Mouse (Mus musculus): ENCODE measurements around the gene Mak. TPM values are rescaled to one million over a fixed set of nuclear protein-coding genes. Genes with fewer than 3 reads are reported as not detected.

The Mak gene
- 2.6 and 2.7 TPM in 2 replicates for polyA plus RNA-seq (2014; fragmentation: Nextera tagmentation; extraction: Ambion mirVana)

GRCm38 (mm10) chr13:41079421-41079780 is at the start of gene Mak:
TSS of gene Mak (minus strand) at chr13:41079706.
- Histone ChIP-seq H3K4me3 (replicated peaks; ENCODE audit: low read length) (peak within 1 kb of the TSS; percentile 42), H3K4me2 (replicated peaks) (peak within 1 kb of the TSS; percentile 78), H3K36me3 (replicated peaks; ENCODE audit: control insufficient read depth, insufficient read depth) (no peaks in the 10 kb centered on the region), H3K4me1 (replicated peaks; ENCODE audit: control insufficient read depth, insufficient read depth, low read length) (no peaks in the 10 kb centered on the region), H3K27me3 (ENCODE audit: control insufficient read depth, insufficient read depth, low read length) (peaks cover 14% of the 10 kb centered on the region), H3K9ac (peak within 1 kb of the TSS; percentile 10; the same call in 1 of the 2 replicates), H3K9me3 (ENCODE audit: control insufficient read depth, low read length) (no peaks in the 10 kb centered on the region), H3K27ac (no peak within 1 kb of the TSS)
- under 1% methylated on average over 37 of the region's 40 CpGs for WGBS
- DNase-seq (ENCODE audit: low spot score) (peak; percentile 83), ATAC-seq (ENCODE audit: low FRiP score) (peak; percentile 91)

- Histone ChIP-seq H3K36me3 (replicated peaks; ENCODE audit: control insufficient read depth, insufficient read depth) (no peaks in the 10 kb centered on the region), H3K4me2 (replicated peaks) (no peak overlapping the region), H3K9me3 (ENCODE audit: control insufficient read depth, low read length) (no peaks in the 10 kb centered on the region), H3K4me1 (replicated peaks; ENCODE audit: control insufficient read depth, insufficient read depth, low read length) (no peaks in the 10 kb centered on the region), H3K4me3 (replicated peaks; ENCODE audit: low read length) (no peak overlapping the region), H3K27ac (no peak overlapping the region), H3K9ac (no peak overlapping the region), H3K27me3 (ENCODE audit: control insufficient read depth, insufficient read depth, low read length) (no peaks in the 10 kb centered on the region)
- ATAC-seq (ENCODE audit: low FRiP score) (no peak), DNase-seq (ENCODE audit: low spot score) (no peak)
- WGBS = 91% methylated on average over 8 of the region's 8 CpGs
These were observed 49.6 kb upstream of the Mak start for GRCm38 (mm10) chr13:41129061-41129460.

GRCm38 (mm10) chr13:41128326-41128725 is 48.8 kb upstream of the Mak start:
- no peaks in the 10 kb centered on the region for H3K36me3 ChIP-seq (replicated peaks; ENCODE audit: control insufficient read depth, insufficient read depth)
- no peaks in the 10 kb centered on the region for H3K9me3 ChIP-seq (ENCODE audit: control insufficient read depth, low read length)
- no peaks in the 10 kb centered on the region for H3K4me1 ChIP-seq (replicated peaks; ENCODE audit: control insufficient read depth, insufficient read depth, low read length)
- H3K4me3 ChIP-seq (replicated peaks; ENCODE audit: low read length) = no peak overlapping the region
- no peaks in the 10 kb centered on the region for H3K27me3 ChIP-seq (ENCODE audit: control insufficient read depth, insufficient read depth, low read length)
- ATAC-seq (ENCODE audit: low FRiP score) (no peak), DNase-seq (ENCODE audit: low spot score) (no peak)
- WGBS = 92% methylated on average over 8 of the region's 8 CpGs
- H3K9ac ChIP-seq = no peak overlapping the region
- no peak overlapping the region for H3K27ac ChIP-seq
- H3K4me2 ChIP-seq (replicated peaks) = no peak overlapping the region

DNA sequence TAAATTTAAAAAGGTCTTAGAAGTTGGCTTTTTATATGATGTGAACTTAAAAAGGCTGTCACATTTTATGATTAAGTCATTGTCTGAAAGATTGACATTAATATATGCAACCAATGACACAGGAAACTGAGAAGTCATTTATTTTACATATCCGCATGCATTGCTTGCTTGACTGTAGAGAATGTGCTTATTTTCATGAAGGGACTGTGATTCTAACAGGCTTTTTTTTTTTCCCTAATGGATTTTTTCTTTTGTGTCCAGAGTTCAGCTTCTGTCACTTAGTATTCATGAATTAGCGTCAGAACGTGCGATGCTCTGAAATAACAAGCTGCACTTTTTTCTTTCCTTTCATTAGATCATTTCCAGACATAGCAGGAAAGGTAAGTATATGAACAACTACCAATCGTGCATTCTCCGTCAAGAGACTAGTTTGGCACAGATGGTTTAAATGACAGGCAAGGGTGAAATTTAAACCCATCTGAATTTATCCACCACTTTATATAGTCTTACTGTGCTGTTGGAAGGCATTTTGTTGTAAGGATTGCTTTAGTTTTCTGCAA is 44.2 kb upstream of the Mak start:
- Histone ChIP-seq H3K27ac (no peak overlapping the region), H3K27me3 (ENCODE audit: control insufficient read depth, insufficient read depth, low read length) (no peaks in the 10 kb centered on the region), H3K9ac (no peak overlapping the region), H3K4me3 (replicated peaks; ENCODE audit: low read length) (no peak overlapping the region), H3K9me3 (ENCODE audit: control insufficient read depth, low read length) (no peaks in the 10 kb centered on the region), H3K4me1 (replicated peaks; ENCODE audit: control insufficient read depth, insufficient read depth, low read length) (no peaks in the 10 kb centered on the region), H3K36me3 (replicated peaks; ENCODE audit: control insufficient read depth, insufficient read depth) (no peaks in the 10 kb centered on the region), H3K4me2 (replicated peaks) (no peak overlapping the region)
- 58% methylated on average over 6 of the region's 6 CpGs for WGBS
- ATAC-seq (ENCODE audit: low FRiP score) (no peak), DNase-seq (ENCODE audit: low spot score) (no peak)

- Histone ChIP-seq H3K4me2 (replicated peaks) (no peak overlapping the region), H3K4me3 (replicated peaks; ENCODE audit: low read length) (no peak overlapping the region), H3K9ac (no peak overlapping the region), H3K9me3 (ENCODE audit: control insufficient read depth, low read length) (no peaks in the 10 kb centered on the region), H3K27me3 (ENCODE audit: control insufficient read depth, insufficient read depth, low read length) (peaks cover 3% of the 10 kb centered on the region; the same call in 1 of the 2 replicates), H3K4me1 (replicated peaks; ENCODE audit: control insufficient read depth, insufficient read depth, low read length) (no peaks in the 10 kb centered on the region), H3K27ac (no peak overlapping the region), H3K36me3 (replicated peaks; ENCODE audit: control insufficient read depth, insufficient read depth) (no peaks in the 10 kb centered on the region)
- no peak for DNase-seq (ENCODE audit: low spot score)
- 52% methylated on average over 9 of the region's 9 CpGs for WGBS
- ATAC-seq (ENCODE audit: low FRiP score) = no peak
These were observed 39.8 kb upstream of the Mak start for GRCm38 (mm10) chr13:41119152-41119945.

GRCm38 (mm10) chr13:41113940-41114339 is 34.4 kb upstream of the Mak start, which contains the start of gene Sycp2l:
TSS of gene Sycp2l (plus strand) at chr13:41114307.
- Histone ChIP-seq H3K4me2 (replicated peaks) (peak within 1 kb of the TSS; percentile 20; the same call in 1 of the 2 replicates), H3K36me3 (replicated peaks; ENCODE audit: control insufficient read depth, insufficient read depth) (no peaks in the 10 kb centered on the region), H3K4me3 (replicated peaks; ENCODE audit: low read length) (no peak within 1 kb of the TSS), H3K4me1 (replicated peaks; ENCODE audit: control insufficient read depth, insufficient read depth, low read length) (no peaks in the 10 kb centered on the region), H3K27ac (no peak within 1 kb of the TSS), H3K9me3 (ENCODE audit: control insufficient read depth, low read length) (no peaks in the 10 kb centered on the region), H3K27me3 (ENCODE audit: control insufficient read depth, insufficient read depth, low read length) (peaks cover 12% of the 10 kb centered on the region), H3K9ac (no peak within 1 kb of the TSS)
- ATAC-seq (ENCODE audit: low FRiP score) (no peak), DNase-seq (ENCODE audit: low spot score) (no peak)
- 30% methylated on average over 14 of the region's 14 CpGs for WGBS

- H3K27ac ChIP-seq = no peak within 1 kb of the TSS
- H3K4me2 ChIP-seq (replicated peaks) = no peak within 1 kb of the TSS
- H3K27me3 ChIP-seq (ENCODE audit: control insufficient read depth, insufficient read depth, low read length) = peaks cover 12% of the 10 kb centered on the region
- H3K9ac ChIP-seq = no peak within 1 kb of the TSS
- DNase-seq (ENCODE audit: low spot score) (no peak), ATAC-seq (ENCODE audit: low FRiP score) (no peak)
- H3K4me1 ChIP-seq (replicated peaks; ENCODE audit: control insufficient read depth, insufficient read depth, low read length) = no peaks in the 10 kb centered on the region
- H3K36me3 ChIP-seq (replicated peaks; ENCODE audit: control insufficient read depth, insufficient read depth) = no peaks in the 10 kb centered on the region
- 67% methylated on average over 3 of the region's 3 CpGs for WGBS
- H3K9me3 ChIP-seq (ENCODE audit: control insufficient read depth, low read length) = no peaks in the 10 kb centered on the region
- no peak within 1 kb of the TSS for H3K4me3 ChIP-seq (replicated peaks; ENCODE audit: low read length)
These were observed 31.4 kb upstream of the Mak start, which contains the start of gene Gcm2 for GRCm38 (mm10) chr13:41110935-41111334. TSS of gene Gcm2 (minus strand) at chr13:41111035.

DNA sequence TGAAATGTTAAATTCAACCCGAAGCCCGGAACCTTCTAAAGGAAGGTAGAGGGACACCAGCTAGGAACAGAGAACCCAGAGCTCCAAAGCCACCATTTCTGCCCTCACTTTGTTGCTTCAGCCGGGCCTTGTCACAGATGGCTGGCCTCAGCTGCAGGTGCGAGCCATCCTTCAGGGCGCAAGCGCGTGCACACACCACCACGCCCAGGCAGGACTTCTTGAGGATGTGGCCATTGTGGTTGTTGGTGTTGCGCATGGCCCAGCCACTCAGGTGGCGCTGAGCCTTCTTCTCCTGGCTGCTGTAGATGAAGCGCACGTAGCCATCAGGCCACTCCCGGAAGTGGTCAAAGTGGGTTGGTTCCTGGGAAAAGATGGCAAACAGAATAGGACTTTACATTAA is 26.0 kb upstream of the Mak start:
- Histone ChIP-seq H3K4me2 (replicated peaks) (no peak overlapping the region), H3K27ac (no peak overlapping the region), H3K9ac (no peak overlapping the region), H3K9me3 (ENCODE audit: control insufficient read depth, low read length) (no peaks in the 10 kb centered on the region), H3K36me3 (replicated peaks; ENCODE audit: control insufficient read depth, insufficient read depth) (no peaks in the 10 kb centered on the region), H3K4me3 (replicated peaks; ENCODE audit: low read length) (no peak overlapping the region), H3K27me3 (ENCODE audit: control insufficient read depth, insufficient read depth, low read length) (no peaks in the 10 kb centered on the region), H3K4me1 (replicated peaks; ENCODE audit: control insufficient read depth, insufficient read depth, low read length) (no peaks in the 10 kb centered on the region)
- 97% methylated on average over 13 of the region's 13 CpGs for WGBS
- ATAC-seq (ENCODE audit: low FRiP score) (no peak), DNase-seq (ENCODE audit: low spot score) (no peak)

DNA sequence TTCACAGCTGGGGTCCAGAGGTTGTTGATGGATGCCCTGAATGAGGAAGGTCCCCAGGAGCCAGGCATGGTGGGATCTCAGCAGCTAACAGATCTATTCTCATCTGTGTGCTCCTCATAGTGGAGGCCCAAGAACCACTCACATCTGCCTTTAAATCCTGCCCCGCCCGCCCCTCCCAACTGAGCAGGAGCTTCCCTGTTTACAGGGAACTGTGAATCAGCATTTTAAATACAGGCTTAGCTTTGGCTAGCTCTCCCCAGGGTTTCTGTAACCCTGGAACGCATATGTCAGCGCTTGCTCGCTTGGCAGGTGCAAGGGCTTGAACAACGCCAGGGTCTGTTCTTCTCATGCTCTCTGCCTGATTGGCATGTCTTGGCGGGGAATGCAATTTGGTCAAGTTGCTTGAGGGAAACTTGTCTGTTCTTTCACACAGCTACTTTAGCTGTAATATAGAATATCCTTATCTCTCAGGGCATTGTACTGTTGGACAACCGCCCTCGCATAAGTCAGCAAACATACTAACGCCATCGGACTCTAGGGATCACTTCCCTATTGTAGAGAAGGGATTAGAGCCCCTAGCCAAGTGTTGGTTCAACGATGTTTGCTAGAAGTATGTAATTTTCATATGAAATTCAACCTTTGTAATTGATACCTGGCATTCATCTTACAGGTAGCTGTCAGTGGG is 24.5 kb upstream of the Mak start:
- Histone ChIP-seq H3K27ac (no peak overlapping the region), H3K27me3 (ENCODE audit: control insufficient read depth, insufficient read depth, low read length) (no peaks in the 10 kb centered on the region), H3K36me3 (replicated peaks; ENCODE audit: control insufficient read depth, insufficient read depth) (no peaks in the 10 kb centered on the region), H3K4me2 (replicated peaks) (no peak overlapping the region), H3K4me3 (replicated peaks; ENCODE audit: low read length) (no peak overlapping the region), H3K4me1 (replicated peaks; ENCODE audit: control insufficient read depth, insufficient read depth, low read length) (no peaks in the 10 kb centered on the region), H3K9ac (no peak overlapping the region), H3K9me3 (ENCODE audit: control insufficient read depth, low read length) (no peaks in the 10 kb centered on the region)
- no peak for ATAC-seq (ENCODE audit: low FRiP score)
- DNase-seq (ENCODE audit: low spot score) = no peak
- WGBS = 77% methylated on average over 12 of the region's 12 CpGs
